Comparison of ENCODE assay signal across 11 mouse cellular contexts in genomic region chr8:90832576-90833289, GRCm38 (mm10). TPM values are rescaled to one million over a fixed set of nuclear protein-coding genes. Genes with fewer than 3 reads are reported as not detected.
DNase-seq lines count a peak whose midpoint lies in the region; ATAC-seq and TF ChIP-seq lines count a peak whose summit lies in the region.
"Had no signal": no experiment of that assay in that cellular context is flagged by ENCODE, and none has a peak within 500 bp of the region (broad histone marks: within the 10 kb centered on the region; RNA-seq: fewer than 3 reads in every experiment).

No protein-coding gene starts in this region.

- no peak for DNase-seq in hindbrain, postnatal 0 days (ENCODE audit: low spot score)
- DNase-seq in hindbrain, embryonic 11.5 days (ENCODE audit: low spot score), result no peak
- DNase-seq in MEL (ENCODE audit: low read depth, low spot score), result peak; percentile 28
- DNase-seq in cerebellum, postnatal 10 days, result peak; percentile 44 to 45
- no peak for DNase-seq in ovary, postnatal 10 days (ENCODE audit: low spot score)
- DNase-seq: left cerebral cortex, postnatal 4 days had no signal

- no peak overlapping the region for H3K27ac ChIP-seq in hindbrain, postnatal 0 days
- H3K27ac ChIP-seq in hindbrain, embryonic 11.5 days (ENCODE audit: low read depth, low read length), result no peak overlapping the region
- H3K27ac ChIP-seq in MEL (ENCODE audit: control insufficient read depth, low read depth, low read length), result no peak overlapping the region
- H3K27ac ChIP-seq: midbrain, embryonic 13.5 days had no signal

- no peak overlapping the region for H3K4me3 ChIP-seq in hindbrain, postnatal 0 days (ENCODE audit: low read length)
- H3K4me3 ChIP-seq in hindbrain, embryonic 11.5 days (ENCODE audit: low read depth, low read length), result no peak overlapping the region
- H3K4me3 ChIP-seq in MEL (ENCODE audit: control insufficient read depth in 1 of 2, insufficient read depth in 1 of 2, low read depth in 2 of 2, low read length in 2 of 2), result no peak overlapping the region
- H3K4me3 ChIP-seq: midbrain, embryonic 13.5 days had no signal

- H3K36me3 ChIP-seq in hindbrain, postnatal 0 days (ENCODE audit: insufficient read depth, low read length), result no peaks in the 10 kb centered on the region
- H3K36me3 ChIP-seq in hindbrain, embryonic 11.5 days (ENCODE audit: control insufficient read depth, insufficient read depth, low read length), result no peaks in the 10 kb centered on the region
- H3K36me3 ChIP-seq in MEL (ENCODE audit: control insufficient read depth in 1 of 2, insufficient read depth in 2 of 2, low read length in 2 of 2), result peaks cover 0 to 5% of the 10 kb centered on the region in 2 experiments; a peak in 2 of 4 replicates
- H3K36me3 ChIP-seq: midbrain, embryonic 13.5 days had no signal

- no peak for ATAC-seq in hindbrain, postnatal 0 days
- no peak for ATAC-seq in hindbrain, embryonic 11.5 days (ENCODE audit: low FRiP score)
- ATAC-seq in megakaryocyte, adult 5-6 weeks (ENCODE audit: poor library complexity, severe bottlenecking), result peak; percentile 22
- ATAC-seq in frontal cortex, adult (ENCODE audit: low TSS enrichment), result no peak
- ATAC-seq: midbrain, embryonic 13.5 days had no signal

- no peaks in the 10 kb centered on the region; the same call in 1 of the 2 replicates for H3K79me2 ChIP-seq in MEL (ENCODE audit: control insufficient read depth, insufficient read depth, low read length, poor library complexity)

- TF ChIP-seq EP300 in MEL (IDR thresholded peaks at IDR 0.05; ENCODE audit: low read depth in 1 of 2, low read length in 2 of 2), result no peak

- H3K4me2 ChIP-seq in hindbrain, postnatal 0 days (ENCODE audit: low read depth, low read length), result no peak overlapping the region
- H3K4me2 ChIP-seq in hindbrain, embryonic 11.5 days (replicated peaks; ENCODE audit: low read depth, low read length), result no peak overlapping the region
- H3K4me2 ChIP-seq: midbrain, embryonic 13.5 days had no signal

- no peak for TF ChIP-seq POLR2A in MEL (IDR thresholded peaks at IDR 0.05; ENCODE audit: control insufficient read depth in 1 of 2, insufficient read depth in 1 of 2, low read depth in 1 of 2, low read length in 2 of 2, poor library complexity in 1 of 2)

- H3K27me3 ChIP-seq in hindbrain, postnatal 0 days (ENCODE audit: insufficient read depth, low read length), result no peaks in the 10 kb centered on the region
- H3K27me3 ChIP-seq in hindbrain, embryonic 11.5 days (ENCODE audit: control insufficient read depth, insufficient read depth, low read length), result no peaks in the 10 kb centered on the region
- no peaks in the 10 kb centered on the region for H3K27me3 ChIP-seq in MEL (ENCODE audit: control insufficient read depth in 1 of 2, insufficient read depth in 2 of 2, low read length in 2 of 2)
- H3K27me3 ChIP-seq: midbrain, embryonic 13.5 days had no signal

- TF ChIP-seq RAD21 in MEL (IDR thresholded peaks at IDR 0.05; ENCODE audit: low read depth, low read length), result no peak

- peaks cover 6% of the 10 kb centered on the region; the same call in 1 of the 2 replicates for H3K4me1 ChIP-seq in hindbrain, postnatal 0 days (ENCODE audit: insufficient read depth, low read length)
- 0 out of 2 replicates have a peak, but pooled peaks cover 3% of the 10 kb centered on the region for H3K4me1 ChIP-seq in hindbrain, embryonic 11.5 days (replicated peaks; ENCODE audit: control insufficient read depth, insufficient read depth, low read length)
- H3K4me1 ChIP-seq in MEL (ENCODE audit: control insufficient read depth in 1 of 2, insufficient read depth in 2 of 2, low read length in 2 of 2), result peaks cover 0 to 8% of the 10 kb centered on the region in 2 experiments; a peak in 1 of 4 replicates

- WGBS in hindbrain, postnatal 0 days, result 40% methylated on average over 5 of the region's 5 CpGs
- WGBS in hindbrain, embryonic 11.5 days, result 31% methylated on average over 5 of the region's 5 CpGs

- 0 out of 2 replicates have a peak, but pooled peaks have one; percentile 6 for TF ChIP-seq CTCF in hindbrain, postnatal 0 days (IDR thresholded peaks at IDR 0.05; ENCODE audit: low read depth)
- no peak for TF ChIP-seq CTCF in MEL (IDR thresholded peaks at IDR 0.05 in 2 of 3, conservative IDR thresholded peaks at IDR 0.05 in 1 of 3; ENCODE audit: control insufficient read depth in 1 of 3, insufficient read depth in 1 of 3, low read depth in 2 of 3, low read length in 3 of 3, poor library complexity in 1 of 3, severe bottlenecking in 1 of 3)

- no peaks in the 10 kb centered on the region for H3K9me3 ChIP-seq in hindbrain, postnatal 0 days (ENCODE audit: low read length)
- H3K9me3 ChIP-seq in hindbrain, embryonic 11.5 days (ENCODE audit: control insufficient read depth, low read length), result no peaks in the 10 kb centered on the region
- no peaks in the 10 kb centered on the region for H3K9me3 ChIP-seq in MEL (replicated peaks; ENCODE audit: insufficient read depth, low read length)
- H3K9me3 ChIP-seq: midbrain, embryonic 13.5 days had no signal

- no peak overlapping the region for H3K9ac ChIP-seq in hindbrain, postnatal 0 days (replicated peaks; ENCODE audit: low read length)
- H3K9ac ChIP-seq in hindbrain, embryonic 11.5 days (ENCODE audit: low read depth, low read length), result no peak overlapping the region
- no peak overlapping the region for H3K9ac ChIP-seq in MEL (ENCODE audit: control insufficient read depth, low read depth, low read length, poor library complexity, severe bottlenecking)
- H3K9ac ChIP-seq: midbrain, embryonic 13.5 days had no signal

TF ChIP-seq in MEL, 35 proteins besides CTCF, POLR2A, EP300 and RAD21:
- no peak for TF ChIP-seq RCOR1 (IDR thresholded peaks at IDR 0.05; ENCODE audit: low read depth, low read length)
- TF ChIP-seq USF1 (IDR thresholded peaks at IDR 0.05; ENCODE audit: low read depth, low read length), result no peak
- no peak for TF ChIP-seq ZMIZ1 (IDR thresholded peaks at IDR 0.05; ENCODE audit: low read depth, low read length)
- no peak for TF ChIP-seq GATA1 (IDR thresholded peaks at IDR 0.05; ENCODE audit: low read depth, low read length)
- no peak for TF ChIP-seq ELF1 (IDR thresholded peaks at IDR 0.05; ENCODE audit: low read depth, low read length)
- TF ChIP-seq UBTF (IDR thresholded peaks at IDR 0.05; ENCODE audit: borderline replicate concordance, insufficient read depth, low read depth, low read length), result no peak
- TF ChIP-seq MEF2A (IDR thresholded peaks at IDR 0.05; ENCODE audit: extremely low read depth, insufficient replicate concordance, low read depth, low read length, poor library complexity, severe bottlenecking), result no peak
- TF ChIP-seq JUND (IDR thresholded peaks at IDR 0.05; ENCODE audit: low read depth, low read length), result no peak
- no peak for TF ChIP-seq NELFE (IDR thresholded peaks at IDR 0.05; ENCODE audit: low read depth, low read length)

RNA-seq across cellular contexts. Expression of gene Chd9, which starts 4.6 kb away (rescaled TPM):
- 87.2 and 112 TPM in 2 replicates for total RNA-seq in hindbrain, postnatal 0 days (2014; rRNA removed)
- polyA plus RNA-seq in hindbrain, postnatal 0 days (2015; fragmentation: Nextera tagmentation; extraction: Ambion mirVana), result 103 and 106 TPM in 2 replicates
- 51.2 and 72.5 TPM in 2 replicates for polyA plus RNA-seq in hindbrain, embryonic 11.5 days (2014; fragmentation: Nextera tagmentation; extraction: Ambion mirVana)
- total RNA-seq in MEL (2012; rRNA removed), result 5.9 and 7.9 TPM in 2 replicates
- 10 to 100 TPM; 40.3 to 87.4 TPM for polyA plus RNA-seq in MEL (2012; ENCODE audit: insufficient read depth in 1 of 2, insufficient read length in 2 of 2, low read depth in 1 of 2, low replicate concordance in 2 of 2, missing spikeins in 1 of 2)
- 91.1 and 104 TPM in 2 replicates for total RNA-seq in megakaryocyte, adult 5-6 weeks (2015)
- 39.0 and 45.6 TPM in 2 replicates for total RNA-seq in megakaryocyte, adult 5-6 weeks (2017)

RNA-seq across cellular contexts. Expression of gene Gm19935, which starts 15.5 kb away (rescaled TPM):
- 2.0 and 7.2 TPM in 2 replicates for total RNA-seq in hindbrain, postnatal 0 days (2014; rRNA removed)
- polyA plus RNA-seq in hindbrain, postnatal 0 days (2015; fragmentation: Nextera tagmentation; extraction: Ambion mirVana), result 3.9 and 5.5 TPM in 2 replicates
- polyA plus RNA-seq in hindbrain, embryonic 11.5 days (2014; fragmentation: Nextera tagmentation; extraction: Ambion mirVana), result 0.25 and 0.59 TPM in 2 replicates
- not detected in 2 replicates for total RNA-seq in MEL (2012; rRNA removed)
- polyA plus RNA-seq in MEL (2012; ENCODE audit: insufficient read depth in 1 of 2, insufficient read length in 2 of 2, low read depth in 1 of 2, low replicate concordance in 2 of 2, missing spikeins in 1 of 2), result not detected
- not detected in 2 replicates for total RNA-seq in megakaryocyte, adult 5-6 weeks (2015)
- not detected in 2 replicates for total RNA-seq in megakaryocyte, adult 5-6 weeks (2017)
- total RNA-seq: gastrocnemius, adult 8-10 months had no signal
- polyA plus RNA-seq: embryonic facial prominence, embryonic 11.5 days; midbrain, embryonic 13.5 days had no signal

Comparison
In these comparisons a context has a peak if more than half of its experiments do, and no peak if none do; other contexts are left out.
1. DNase-seq: peak in MEL (single experiment) and cerebellum, postnatal 10 days (2 of 2); none in hindbrain, postnatal 0 days (single experiment), hindbrain, embryonic 11.5 days (single experiment) and ovary, postnatal 10 days (single experiment).